Mouse (Mus musculus) regulatory T cell (primary cell): ENCODE data around the gene Sh3bp4.

Source experiments
- in situ Hi-C: fragments of 300-600 bp; cut with MboI, MseI; formaldehyde crosslinking; loops from one replicate; pipeline ENCODE4 v1.15.1; 2025; ENCODE audit warnings: high pct_unique_total_duplicates

Sh3bp4 gene

GRCm38 (mm10) chr1:89070103-89070700 lies at the start of gene Sh3bp4:
Gene Sh3bp4 (plus strand): TSS chr1:89070415.
- in situ Hi-C loops = loop anchor here (10.0 kb wide), 1 partner anchor 1975 kb away; no protein-coding TSS in a partner anchor

GRCm38 (mm10) chr1:89022997-89023396 lies 47.2 kb upstream of the Sh3bp4 start:
- in situ Hi-C loops = no loop called here

- in situ Hi-C loops = no loop called here
Measured at GRCm38 (mm10) chr1:89024696-89025612, 45.3 kb upstream of the Sh3bp4 start.

- in situ Hi-C loops = no loop called here
Measured at GRCm38 (mm10) chr1:89026040-89026439, 44.2 kb upstream of the Sh3bp4 start.

GRCm38 (mm10) chr1:89029136-89029927 lies 40.9 kb upstream of the Sh3bp4 start:
- in situ Hi-C loops = no loop called here

GRCm38 (mm10) chr1:89033661-89034060 lies 36.6 kb upstream of the Sh3bp4 start:
- in situ Hi-C loops = no loop called here

GRCm38 (mm10) chr1:89034061-89034460 lies 36.2 kb upstream of the Sh3bp4 start:
- in situ Hi-C loops = no loop called here

GRCm38 (mm10) chr1:89035115-89035514 lies 35.1 kb upstream of the Sh3bp4 start:
- in situ Hi-C loops = no loop called here

- in situ Hi-C loops = no loop called here
Measured at GRCm38 (mm10) chr1:89039836-89040235, 30.4 kb upstream of the Sh3bp4 start.

GRCm38 (mm10) chr1:89041290-89041689 lies 28.9 kb upstream of the Sh3bp4 start:
- in situ Hi-C loops = no loop called here

- in situ Hi-C loops = no loop called here
Measured at GRCm38 (mm10) chr1:89042081-89042480, 28.1 kb upstream of the Sh3bp4 start.

- in situ Hi-C loops = no loop called here
Measured at GRCm38 (mm10) chr1:89042956-89043355, 27.3 kb upstream of the Sh3bp4 start.

- in situ Hi-C loops = no loop called here
Measured at GRCm38 (mm10) chr1:89045403-89045802, 24.8 kb upstream of the Sh3bp4 start.

GRCm38 (mm10) chr1:89049506-89049905 lies 20.7 kb upstream of the Sh3bp4 start:
- in situ Hi-C loops = no loop called here

- in situ Hi-C loops = no loop called here
Measured at GRCm38 (mm10) chr1:89056175-89056574, 14.0 kb upstream of the Sh3bp4 start.

- in situ Hi-C loops = no loop called here
Measured at GRCm38 (mm10) chr1:89057430-89057829, 12.8 kb upstream of the Sh3bp4 start.

- in situ Hi-C loops = no loop called here
Measured at GRCm38 (mm10) chr1:89058011-89058410, 12.2 kb upstream of the Sh3bp4 start.

- in situ Hi-C loops = no loop called here
Measured at GRCm38 (mm10) chr1:89062977-89063376, 7.2 kb upstream of the Sh3bp4 start.

- in situ Hi-C loops = no loop called here
Measured at GRCm38 (mm10) chr1:89063800-89064199, 6.4 kb upstream of the Sh3bp4 start.

GRCm38 (mm10) chr1:89068812-89069211 lies 1.4 kb upstream of the Sh3bp4 start:
- in situ Hi-C loops = no loop called here

- in situ Hi-C loops = loop anchor here (10.0 kb wide), 1 partner anchor 1975 kb away; no protein-coding TSS in a partner anchor
Measured at GRCm38 (mm10) chr1:89069479-89070102, 624 bp upstream of the Sh3bp4 start.
